Mouse (Mus musculus): ENCODE results near the gene Cenpm. TPM values are rescaled to one million over a fixed set of nuclear protein-coding genes. Genes with fewer than 3 reads are reported as not detected.
A peak's percentile ranks its signal among the peaks of the same experiment; 100 is the strongest.

Cenpm gene
- polyA plus RNA-seq, 1 experiment from 2014 or later = 27.8 TPM

GRCm38 (mm10) chr15:82210801-82211200 lies 33.7 kb downstream of the Cenpm start:
- Histone ChIP-seq H3K9me3 (ENCODE audit: low read length) (no peaks in the 10 kb centered on the region), H3K27me3 (ENCODE audit: insufficient read depth, low read length) (peaks cover 61% of the 10 kb centered on the region), H3K4me3 (ENCODE audit: low read depth, low read length) (no peak overlapping the region), H3K4me2 (ENCODE audit: low read depth, low read length) (no peak overlapping the region), H3K36me3 (replicated peaks; ENCODE audit: insufficient read depth, low read length) (peaks cover under 1% of the 10 kb centered on the region; the same call in 1 of the 2 replicates), H3K27ac (ENCODE audit: low read depth) (no peak overlapping the region), H3K9ac (replicated peaks) (no peak overlapping the region), H3K4me1 (ENCODE audit: insufficient read depth) (peaks cover 13% of the 10 kb centered on the region)
- DNase-seq (no peak), ATAC-seq (no peak)
- 69% methylated on average over 1 of the region's 1 CpGs for WGBS (ENCODE audit: insufficient replicate concordance)
- TF ChIP-seq EP300 (IDR thresholded peaks at IDR 0.05; ENCODE audit: low read depth) (no peak), CTCF (IDR thresholded peaks at IDR 0.05; ENCODE audit: low read depth) (no peak)

- ATAC-seq (no peak), DNase-seq (no peak)
- no peaks in the 10 kb centered on the region for H3K9me3 ChIP-seq (ENCODE audit: low read length)
- H3K4me3 ChIP-seq (ENCODE audit: low read depth, low read length) = no peak overlapping the region
- H3K36me3 ChIP-seq (replicated peaks; ENCODE audit: insufficient read depth, low read length) = peaks cover 14% of the 10 kb centered on the region
- no peak overlapping the region for H3K4me2 ChIP-seq (ENCODE audit: low read depth, low read length)
- 75% methylated on average over 13 of the region's 13 CpGs for WGBS (ENCODE audit: insufficient replicate concordance)
- no peak for TF ChIP-seq CTCF (IDR thresholded peaks at IDR 0.05; ENCODE audit: low read depth)
- no peak for TF ChIP-seq EP300 (IDR thresholded peaks at IDR 0.05; ENCODE audit: low read depth)
- H3K4me1 ChIP-seq (ENCODE audit: insufficient read depth) = peaks cover 13% of the 10 kb centered on the region
- H3K27ac ChIP-seq (ENCODE audit: low read depth) = no peak overlapping the region
- peaks cover 49% of the 10 kb centered on the region for H3K27me3 ChIP-seq (ENCODE audit: insufficient read depth, low read length)
- H3K9ac ChIP-seq (replicated peaks) = no peak overlapping the region
These were observed 35.1 kb downstream of the Cenpm start for GRCm38 (mm10) chr15:82209295-82210050.

GRCm38 (mm10) chr15:82208307-82208706 lies 36.2 kb downstream of the Cenpm start:
- no peak for DNase-seq
- Histone ChIP-seq H3K4me1 (ENCODE audit: insufficient read depth) (peaks cover 13% of the 10 kb centered on the region), H3K36me3 (replicated peaks; ENCODE audit: insufficient read depth, low read length) (peaks cover 23% of the 10 kb centered on the region), H3K9me3 (ENCODE audit: low read length) (no peaks in the 10 kb centered on the region), H3K4me2 (ENCODE audit: low read depth, low read length) (no peak overlapping the region), H3K27me3 (ENCODE audit: insufficient read depth, low read length) (peaks cover 41% of the 10 kb centered on the region), H3K9ac (replicated peaks) (no peak overlapping the region), H3K27ac (ENCODE audit: low read depth) (no peak overlapping the region), H3K4me3 (ENCODE audit: low read depth, low read length) (no peak overlapping the region)
- no peak for ATAC-seq
- WGBS (ENCODE audit: insufficient replicate concordance) = 84% methylated on average over 8 of the region's 8 CpGs
- TF ChIP-seq CTCF (IDR thresholded peaks at IDR 0.05; ENCODE audit: low read depth) (no peak), EP300 (IDR thresholded peaks at IDR 0.05; ENCODE audit: low read depth) (no peak)

DNA sequence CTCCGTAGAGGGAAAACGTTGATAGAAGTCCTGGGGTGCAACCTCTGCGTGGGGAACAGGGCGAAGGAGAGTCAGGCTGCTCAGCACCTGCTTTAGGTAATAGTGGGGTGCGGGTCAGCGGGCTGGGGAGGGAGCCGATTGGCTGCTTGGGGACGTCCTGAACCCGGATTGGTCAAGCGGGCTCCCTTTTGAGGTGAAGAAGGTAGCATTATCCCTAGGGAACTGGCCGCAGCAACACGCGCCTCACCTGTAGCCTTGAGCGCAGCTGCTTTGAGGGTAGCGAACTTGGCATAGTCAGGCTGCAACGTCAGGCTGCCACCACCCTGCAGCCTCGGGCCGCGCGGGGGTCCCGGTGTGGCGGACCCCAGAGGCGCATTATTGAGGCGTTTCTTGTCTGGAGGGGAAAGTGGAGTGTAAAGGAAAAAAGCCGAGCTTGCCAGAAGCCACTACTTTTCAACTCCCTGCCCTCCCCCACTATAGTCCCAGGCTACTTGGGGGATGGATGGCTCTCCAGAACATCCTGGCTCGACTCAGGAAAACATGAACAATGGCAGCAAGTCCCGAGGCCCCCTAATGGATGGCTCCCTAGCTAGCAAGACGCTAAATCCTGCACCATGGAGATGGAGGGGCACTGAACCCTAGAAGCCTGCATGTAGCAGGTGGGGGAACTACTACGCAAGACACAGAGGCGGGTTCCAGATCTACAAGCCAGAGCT lies 36.9 kb downstream of the Cenpm start:
- H3K9me3 ChIP-seq (ENCODE audit: low read length) = no peaks in the 10 kb centered on the region
- H3K27me3 ChIP-seq (ENCODE audit: insufficient read depth, low read length) = peaks cover 34% of the 10 kb centered on the region
- no peak overlapping the region for H3K4me2 ChIP-seq (ENCODE audit: low read depth, low read length)
- ATAC-seq (no peak), DNase-seq (no peak)
- peaks cover 13% of the 10 kb centered on the region for H3K4me1 ChIP-seq (ENCODE audit: insufficient read depth)
- no peak overlapping the region for H3K9ac ChIP-seq (replicated peaks)
- H3K27ac ChIP-seq (ENCODE audit: low read depth) = no peak overlapping the region
- TF ChIP-seq CTCF (IDR thresholded peaks at IDR 0.05; ENCODE audit: low read depth) (no peak), EP300 (IDR thresholded peaks at IDR 0.05; ENCODE audit: low read depth) (no peak)
- H3K4me3 ChIP-seq (ENCODE audit: low read depth, low read length) = no peak overlapping the region
- 60% methylated on average over 30 of the region's 30 CpGs for WGBS (ENCODE audit: insufficient replicate concordance)
- peaks cover 30% of the 10 kb centered on the region for H3K36me3 ChIP-seq (replicated peaks; ENCODE audit: insufficient read depth, low read length)

GRCm38 (mm10) chr15:82207105-82207459 lies 37.5 kb downstream of the Cenpm start:
- H3K9ac ChIP-seq (replicated peaks) = no peak overlapping the region; the same call in 1 of the 2 replicates
- ATAC-seq (peak; percentile 10; the same call in 1 of the 2 replicates), DNase-seq (no peak)
- no peak overlapping the region for H3K27ac ChIP-seq (ENCODE audit: low read depth)
- peaks cover 34% of the 10 kb centered on the region for H3K36me3 ChIP-seq (replicated peaks; ENCODE audit: insufficient read depth, low read length)
- TF ChIP-seq CTCF (IDR thresholded peaks at IDR 0.05; ENCODE audit: low read depth) (no peak), EP300 (IDR thresholded peaks at IDR 0.05; ENCODE audit: low read depth) (no peak)
- H3K9me3 ChIP-seq (ENCODE audit: low read length) = no peaks in the 10 kb centered on the region
- H3K4me2 ChIP-seq (ENCODE audit: low read depth, low read length) = peak overlapping the region; percentile 22; the same call in 1 of the 2 replicates
- no peak overlapping the region for H3K4me3 ChIP-seq (ENCODE audit: low read depth, low read length)
- peaks cover 9% of the 10 kb centered on the region for H3K4me1 ChIP-seq (ENCODE audit: insufficient read depth)
- H3K27me3 ChIP-seq (ENCODE audit: insufficient read depth, low read length) = peaks cover 28% of the 10 kb centered on the region
- WGBS (ENCODE audit: insufficient replicate concordance) = 56% methylated on average over 34 of the region's 34 CpGs

- no peaks in the 10 kb centered on the region for H3K9me3 ChIP-seq (ENCODE audit: low read length)
- H3K4me1 ChIP-seq (ENCODE audit: insufficient read depth) = peaks cover 6% of the 10 kb centered on the region
- peaks cover 23% of the 10 kb centered on the region for H3K27me3 ChIP-seq (ENCODE audit: insufficient read depth, low read length)
- no peak for TF ChIP-seq CTCF (IDR thresholded peaks at IDR 0.05; ENCODE audit: low read depth)
- TF ChIP-seq EP300 (IDR thresholded peaks at IDR 0.05; ENCODE audit: low read depth) = no peak
- H3K27ac ChIP-seq (ENCODE audit: low read depth) = no peak overlapping the region
- DNase-seq (no peak), ATAC-seq (peak; percentile 54)
- H3K4me3 ChIP-seq (ENCODE audit: low read depth, low read length) = no peak overlapping the region
- H3K9ac ChIP-seq (replicated peaks) = no peak overlapping the region; the same call in 1 of the 2 replicates
- no peak overlapping the region; the same call in none of the 2 replicates for H3K4me2 ChIP-seq (ENCODE audit: low read depth, low read length)
- 62% methylated on average over 9 of the region's 9 CpGs for WGBS (ENCODE audit: insufficient replicate concordance)
- peaks cover 38% of the 10 kb centered on the region for H3K36me3 ChIP-seq (replicated peaks; ENCODE audit: insufficient read depth, low read length)
These were observed 38.0 kb downstream of the Cenpm start for GRCm38 (mm10) chr15:82206365-82207104.

Data from liver, postnatal 0 days (tissue).